Mouse (Mus musculus) ovary, postnatal 10 days (tissue): ENCODE results near the gene Pik3c2b.
"Not testable (repeated sequence)": the region's sequence is repeated elsewhere in the genome, so short reads cannot be mapped to it uniquely, and the experiment has no call there.

Experiments used
- DNase-seq: peaks from one replicate; pipeline ENCODE4 v3.0.0; 2022; ENCODE audit warnings: low spot score

Pik3c2b gene

GRCm38 (mm10) chr1:133033316-133034090 is 12.0 kb upstream of the Pik3c2b start:
- DNase-seq: no peak

GRCm38 (mm10) chr1:133034091-133034460 is 11.4 kb upstream of the Pik3c2b start:
- DNase-seq: no peak

GRCm38 (mm10) chr1:133034682-133035081 is 10.8 kb upstream of the Pik3c2b start:
- not testable (repeated sequence) for DNase-seq

DNA sequence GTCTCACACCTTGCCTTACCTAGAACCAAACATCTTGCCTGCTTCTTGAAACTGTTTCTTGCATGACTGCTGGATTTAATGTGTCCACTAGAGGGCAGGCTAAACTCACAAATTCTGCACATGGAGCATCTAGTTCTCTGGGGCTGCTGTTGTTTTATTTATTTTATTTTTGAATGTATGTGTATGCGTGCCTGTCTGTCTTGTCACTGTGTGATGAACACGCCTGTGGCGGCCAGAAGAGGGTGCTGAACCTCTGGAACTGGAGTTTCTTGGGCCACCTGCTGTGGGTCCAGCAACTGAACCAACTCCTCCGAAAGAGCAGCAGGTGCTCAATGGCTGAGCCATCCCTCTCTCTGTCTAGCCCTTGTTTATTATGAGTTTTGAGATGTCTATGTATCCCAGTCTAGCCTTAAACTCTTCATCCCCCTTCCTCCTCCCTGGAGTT is 5.9 kb upstream of the Pik3c2b start:
- no peak for DNase-seq

- DNase-seq: peak; percentile 61
These were observed 484 bp downstream of the Pik3c2b start for GRCm38 (mm10) chr1:133045861-133046440.

- no peak for DNase-seq
These were observed 1.0 kb downstream of the Pik3c2b start for GRCm38 (mm10) chr1:133046441-133046931.

GRCm38 (mm10) chr1:133047575-133047974 is 2.1 kb downstream of the Pik3c2b start:
- no peak for DNase-seq

- no peak for DNase-seq
These were observed 3.2 kb downstream of the Pik3c2b start for GRCm38 (mm10) chr1:133048690-133049089.

- no peak for DNase-seq
These were observed 4.5 kb downstream of the Pik3c2b start for GRCm38 (mm10) chr1:133050001-133050431.

DNA sequence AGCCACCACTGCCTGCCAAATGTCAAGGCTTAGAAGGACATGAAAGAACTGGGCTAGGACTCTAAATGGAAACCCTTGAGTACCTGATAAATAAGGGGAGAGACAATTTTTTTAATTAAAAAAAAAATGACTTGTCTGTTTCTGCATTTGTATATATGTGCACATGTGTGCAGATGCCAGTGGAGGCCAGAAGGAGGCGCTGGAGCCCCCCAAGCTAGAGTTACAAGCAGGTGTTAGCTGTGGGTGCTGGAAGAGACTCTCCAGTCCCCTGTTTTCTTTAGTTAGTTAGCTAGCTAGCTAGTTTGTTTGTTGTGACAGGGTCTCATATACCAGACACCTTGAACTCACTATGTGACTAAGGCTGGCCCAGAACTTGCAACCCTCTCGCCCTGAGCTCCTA is 6.4 kb downstream of the Pik3c2b start:
- DNase-seq: no peak

DNA sequence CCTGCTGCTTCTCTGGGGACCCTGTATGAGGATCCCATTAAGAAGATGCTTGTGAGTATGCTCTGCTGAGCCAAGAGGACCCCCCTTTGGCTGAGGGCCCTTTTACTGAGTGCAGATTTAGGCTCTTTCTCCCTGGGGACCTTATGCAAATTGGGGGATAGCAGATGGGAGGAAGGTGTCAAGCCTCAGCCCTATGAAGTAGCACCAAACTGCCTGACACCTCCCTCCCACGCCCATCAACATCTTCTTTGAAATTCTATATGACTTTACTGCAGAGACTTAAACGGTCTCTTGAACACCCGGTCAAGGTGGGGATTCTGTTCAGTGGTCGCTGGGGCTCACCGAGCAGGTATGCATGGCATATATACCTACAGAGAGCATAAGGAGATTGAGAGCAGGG is 7.6 kb downstream of the Pik3c2b start:
- DNase-seq: no peak

- no peak for DNase-seq
These were observed 8.9 kb downstream of the Pik3c2b start for GRCm38 (mm10) chr1:133054326-133054725.

DNA sequence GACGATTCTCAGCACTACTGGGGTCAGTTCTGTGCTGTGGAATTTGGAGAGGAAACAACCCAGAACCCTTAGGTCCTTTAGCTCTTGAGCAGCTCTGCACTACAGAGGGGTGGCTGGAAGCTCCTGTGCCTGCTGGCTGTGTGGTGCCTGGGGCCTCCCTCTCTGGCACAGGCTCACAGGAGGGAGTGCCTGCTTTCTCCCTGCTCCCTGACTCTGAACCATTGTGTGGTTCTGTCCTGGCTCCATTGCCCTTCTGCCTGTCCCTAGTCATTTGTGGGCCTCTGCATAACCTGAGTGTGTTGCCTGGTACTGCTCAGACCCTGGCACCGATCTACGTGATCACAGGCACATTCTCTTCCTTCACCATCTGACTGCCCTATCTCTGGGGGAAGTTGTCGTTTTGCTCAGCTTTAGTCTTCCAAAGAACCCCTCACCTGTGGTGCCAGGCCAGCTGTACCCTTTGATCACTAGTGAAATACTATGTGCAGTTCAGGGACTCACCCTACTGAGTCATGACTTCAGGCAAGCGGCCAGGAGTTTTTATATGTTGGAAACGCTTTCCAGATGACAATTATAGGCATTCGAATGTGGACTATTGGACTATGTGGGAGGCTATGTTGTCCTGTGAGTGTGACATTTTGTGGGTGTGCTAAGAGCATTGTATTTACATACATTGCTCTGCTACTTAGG is 12.0 kb downstream of the Pik3c2b start:
- no peak for DNase-seq

DNA sequence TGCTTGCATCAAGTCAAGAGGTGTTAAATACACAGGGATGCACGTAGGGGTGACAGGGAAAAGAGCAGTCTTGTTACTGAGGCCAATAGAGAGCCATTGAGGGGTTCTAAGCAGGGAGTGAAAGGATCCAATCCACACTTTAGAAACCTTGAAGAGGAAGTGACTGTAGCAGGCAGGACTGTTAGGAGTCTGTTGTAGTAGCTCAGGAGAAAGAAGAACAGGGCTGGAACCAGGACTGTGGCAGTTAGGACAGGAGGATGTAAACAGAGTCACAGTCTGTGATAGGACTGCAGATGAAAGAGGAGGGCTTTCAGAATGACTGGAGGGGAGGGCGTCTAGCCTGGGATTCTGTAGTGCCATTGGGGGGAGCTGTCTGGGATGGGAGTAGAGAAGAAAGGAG is 14.1 kb downstream of the Pik3c2b start:
- DNase-seq: no peak

GRCm38 (mm10) chr1:133060681-133061080 is 15.2 kb downstream of the Pik3c2b start:
- DNase-seq: no peak

DNA sequence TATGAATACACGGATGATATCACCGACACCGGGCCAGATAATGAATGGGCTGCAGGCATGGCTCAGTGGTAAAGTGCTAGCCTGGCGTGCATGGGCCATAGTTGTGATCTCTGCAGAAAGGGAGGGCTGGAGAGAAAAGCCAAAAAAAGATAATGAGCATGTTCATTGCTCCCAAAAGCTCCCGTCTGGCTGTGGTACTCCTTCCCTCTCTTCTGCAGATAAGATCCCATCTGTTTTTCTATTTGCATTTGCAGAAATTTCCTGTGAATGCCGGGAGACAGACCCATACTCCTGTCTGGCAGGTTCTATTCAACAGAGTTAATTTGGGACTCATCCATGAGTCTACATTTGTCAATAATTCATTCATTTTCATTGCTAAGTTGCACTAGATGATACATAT is 17.7 kb downstream of the Pik3c2b start:
- DNase-seq: no peak

GRCm38 (mm10) chr1:133068268-133068667 is 22.8 kb downstream of the Pik3c2b start:
- no peak for DNase-seq

- DNase-seq: no peak
These were observed 23.3 kb downstream of the Pik3c2b start for GRCm38 (mm10) chr1:133068669-133069274.

DNA sequence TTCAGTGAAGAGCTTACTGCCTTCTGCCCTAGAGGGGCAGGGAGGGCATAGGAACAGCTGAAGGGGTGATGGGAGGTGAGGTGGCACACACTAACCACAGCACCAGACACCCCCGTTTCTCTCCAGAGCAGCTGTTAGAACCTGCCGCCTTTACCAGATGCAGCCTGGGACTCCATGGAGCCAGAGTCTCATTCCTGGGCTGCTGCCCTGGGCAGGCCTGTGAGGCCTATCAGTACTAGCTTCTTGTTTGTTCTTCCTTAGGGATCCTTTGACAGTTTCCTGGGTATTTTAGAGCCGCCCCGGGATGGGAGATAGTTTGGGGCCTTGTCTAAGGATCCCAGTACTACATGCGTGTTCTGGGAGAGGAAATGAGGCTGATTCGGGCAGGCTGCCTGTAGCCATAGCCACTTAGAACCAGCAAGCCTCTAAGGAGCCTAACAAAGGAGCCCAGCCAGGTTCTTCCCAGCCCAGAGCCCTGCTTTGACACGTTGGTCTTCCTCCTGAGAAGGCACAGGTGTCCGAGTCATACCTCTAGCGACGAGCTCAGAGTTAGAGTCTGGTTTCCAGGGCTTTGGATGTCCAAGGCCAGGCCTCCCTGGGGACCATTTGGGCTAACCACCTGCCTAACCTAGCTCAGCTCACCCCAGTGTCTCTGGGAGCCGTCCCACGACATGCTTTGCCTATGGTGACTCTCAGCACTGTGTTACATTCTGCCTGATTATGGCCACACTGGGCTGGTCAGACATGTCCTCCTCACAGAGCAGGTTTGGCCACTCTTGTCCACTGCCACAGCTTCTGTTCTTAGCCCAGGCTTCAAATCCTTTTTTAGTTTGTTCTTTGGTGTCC is 24.0 kb downstream of the Pik3c2b start:
- no peak for DNase-seq

GRCm38 (mm10) chr1:133070157-133070556 is 24.7 kb downstream of the Pik3c2b start:
- DNase-seq: no peak

DNA sequence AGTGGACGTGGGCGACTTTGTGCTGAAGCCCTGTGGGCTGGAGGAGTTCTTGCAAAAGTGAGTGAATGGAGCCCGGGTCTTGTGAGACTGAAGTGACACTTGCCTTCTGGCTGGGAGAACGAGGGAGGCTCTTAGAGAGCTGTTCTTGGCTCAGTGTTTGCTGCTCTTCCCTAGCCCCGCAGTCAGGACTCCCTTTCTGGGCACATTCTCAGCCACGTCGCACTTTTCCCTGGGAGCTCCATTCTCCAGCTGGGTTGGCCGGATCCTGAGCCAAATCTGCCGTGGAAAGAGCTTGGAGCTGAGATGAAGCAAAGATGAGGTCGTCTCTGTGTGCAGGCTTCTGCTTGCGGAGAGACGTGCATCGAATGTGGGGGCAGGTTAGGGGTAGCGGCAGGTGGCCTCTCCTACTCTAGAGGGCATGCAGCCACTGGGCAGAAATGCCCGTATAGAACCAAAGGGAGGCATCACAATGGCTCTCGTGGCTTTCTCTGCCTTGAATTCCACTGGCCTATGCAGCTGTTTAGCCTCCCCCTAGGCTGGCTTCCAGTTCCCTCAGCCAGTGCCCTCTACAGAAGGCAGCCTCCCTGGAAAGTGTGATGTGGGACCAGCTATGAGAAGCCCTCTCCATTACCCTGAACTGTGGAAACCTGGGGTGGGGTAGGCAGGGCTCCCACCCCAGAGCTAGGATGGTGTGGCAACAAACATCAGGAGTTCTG is 26.4 kb downstream of the Pik3c2b start:
- DNase-seq: no peak
